18 mouse cellular contexts compared by ENCODE assay signal in the genomic region with DNA sequence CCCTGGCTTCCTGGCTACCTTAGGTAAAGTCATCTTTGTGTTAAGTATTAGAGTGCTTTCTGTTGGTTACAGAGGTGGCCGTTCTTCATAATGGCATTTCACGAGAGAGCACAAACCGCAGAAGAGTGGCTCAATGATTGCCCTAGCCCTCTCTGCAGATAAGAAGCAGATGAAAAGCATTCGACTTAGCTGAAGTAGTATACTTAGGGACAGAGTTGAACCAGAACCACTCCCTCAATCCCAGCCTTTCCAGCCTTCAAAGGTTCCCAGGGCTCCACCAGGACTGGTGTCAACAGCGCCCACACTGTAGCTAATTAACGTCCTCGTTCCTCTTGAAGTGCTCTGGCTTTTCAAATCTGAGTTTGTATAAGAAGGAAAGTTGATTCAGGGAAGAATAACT.
DNase-seq lines count a peak whose midpoint lies in the region; ATAC-seq and TF ChIP-seq lines count a peak whose summit lies in the region.
"Had no signal": no experiment of that assay in that cellular context is flagged by ENCODE, and none has a peak within 500 bp of the region (broad histone marks: within the 10 kb centered on the region; RNA-seq: fewer than 3 reads in every experiment).

No protein-coding gene starts in this region.

- H3K36me3 ChIP-seq in heart, embryonic 15.5 days = no peaks in the 10 kb centered on the region
- H3K36me3 ChIP-seq in heart, adult 2 months (ENCODE audit: control insufficient read depth, insufficient read depth, low read length) = no peaks in the 10 kb centered on the region
- H3K36me3 ChIP-seq in lung, embryonic 15.5 days = no peaks in the 10 kb centered on the region
- H3K36me3 ChIP-seq: embryonic facial prominence, embryonic 12.5 days; forebrain, embryonic 15.5 days; hindbrain, embryonic 12.5 days had no signal

- peak overlapping the region; percentile 31; the same call in 1 of the 2 replicates for H3K27ac ChIP-seq in heart, embryonic 15.5 days
- no peak overlapping the region for H3K27ac ChIP-seq in heart, adult 2 months
- H3K27ac ChIP-seq in lung, embryonic 15.5 days = no peak overlapping the region
- H3K27ac ChIP-seq: embryonic facial prominence, embryonic 12.5 days; forebrain, embryonic 15.5 days; hindbrain, embryonic 12.5 days had no signal

- no peak for TF ChIP-seq CTCF in heart, adult 2 months (IDR thresholded peaks at IDR 0.05)

- H3K4me2 ChIP-seq in heart, embryonic 15.5 days = no peak overlapping the region
- no peak overlapping the region for H3K4me2 ChIP-seq in lung, embryonic 15.5 days
- H3K4me2 ChIP-seq: embryonic facial prominence, embryonic 12.5 days; forebrain, embryonic 15.5 days; hindbrain, embryonic 12.5 days had no signal

- no peak for DNase-seq in heart, adult 2 months
- no peak for DNase-seq in lung, postnatal 14 days
- peak; percentile 6 for DNase-seq in lung, postnatal 10 days
- peak; percentile 15 to 51 for DNase-seq in lung, postnatal 4 days
- no peak for DNase-seq in thymus, postnatal 14 days
- DNase-seq: adrenal gland, adult 2 months; adrenal gland, postnatal 25 days; cerebellum, adult 2 months; cerebellum, postnatal 10 days; gastrocnemius, postnatal 10 days; heart, postnatal 36 days had no signal

- 34% methylated on average over 7 of the region's 7 CpGs for WGBS in heart, embryonic 15.5 days
- 77% methylated on average over 7 of the region's 7 CpGs for WGBS in heart, adult 2 months
- WGBS in lung, embryonic 15.5 days = 28% methylated on average over 7 of the region's 7 CpGs

- H3K9me3 ChIP-seq in heart, embryonic 15.5 days (replicated peaks) = no peaks in the 10 kb centered on the region
- H3K9me3 ChIP-seq in lung, embryonic 15.5 days = no peaks in the 10 kb centered on the region
- H3K9me3 ChIP-seq: embryonic facial prominence, embryonic 12.5 days; forebrain, embryonic 15.5 days; hindbrain, embryonic 12.5 days had no signal

- no peak for ATAC-seq in heart, embryonic 15.5 days (replicated peaks; ENCODE audit: insufficient number of reproducible peaks, insufficient read depth, low FRiP score, low read depth)
- peak; percentile 61; the same call in 1 of the 2 replicates for ATAC-seq in lung, embryonic 15.5 days (ENCODE audit: borderline replicate concordance, extremely low read depth, low FRiP score, low TSS enrichment)
- ATAC-seq: forebrain, embryonic 15.5 days; hindbrain, embryonic 16.5 days; inflammation-experienced regulatory T-cells, adult 6 months had no signal

- H3K4me1 ChIP-seq in heart, embryonic 15.5 days (replicated peaks) = peaks cover 50% of the 10 kb centered on the region
- H3K4me1 ChIP-seq in heart, adult 2 months (ENCODE audit: control insufficient read depth, insufficient read depth, low read length) = peaks cover 4% of the 10 kb centered on the region; the same call in 1 of the 2 replicates
- peaks cover 23% of the 10 kb centered on the region for H3K4me1 ChIP-seq in lung, embryonic 15.5 days

- TF ChIP-seq POLR2A in heart, adult 2 months (IDR thresholded peaks at IDR 0.05; ENCODE audit: insufficient read depth, low read depth, low read length) = no peak

- no peak overlapping the region for H3K4me3 ChIP-seq in heart, embryonic 15.5 days
- H3K4me3 ChIP-seq in heart, adult 2 months = no peak overlapping the region
- no peak overlapping the region for H3K4me3 ChIP-seq in lung, embryonic 15.5 days
- H3K4me3 ChIP-seq: embryonic facial prominence, embryonic 12.5 days; forebrain, embryonic 15.5 days; hindbrain, embryonic 12.5 days had no signal

- intact Hi-C loops in heart, adult 2 months (cut with DNase I) = no loop called here

- no peak for TF ChIP-seq EP300 in heart, adult 2 months (IDR thresholded peaks at IDR 0.05; ENCODE audit: insufficient read depth, low read depth, low read length)

- H3K9ac ChIP-seq in heart, embryonic 15.5 days = no peak overlapping the region
- no peak overlapping the region for H3K9ac ChIP-seq in heart, adult 2 months (ENCODE audit: low read depth, low read length)
- no peak overlapping the region for H3K9ac ChIP-seq in lung, embryonic 15.5 days
- H3K9ac ChIP-seq: embryonic facial prominence, embryonic 12.5 days; forebrain, embryonic 15.5 days; hindbrain, embryonic 12.5 days had no signal

- H3K79me2 ChIP-seq in heart, adult 2 months (replicated peaks; ENCODE audit: control insufficient read depth, insufficient read depth, low read length) = no peaks in the 10 kb centered on the region

- no peaks in the 10 kb centered on the region for H3K27me3 ChIP-seq in heart, embryonic 15.5 days
- H3K27me3 ChIP-seq in heart, adult 2 months (ENCODE audit: control insufficient read depth, insufficient read depth, low read length) = no peaks in the 10 kb centered on the region
- no peaks in the 10 kb centered on the region for H3K27me3 ChIP-seq in lung, embryonic 15.5 days
- H3K27me3 ChIP-seq: embryonic facial prominence, embryonic 12.5 days; forebrain, embryonic 15.5 days had no signal

Comparison
In these comparisons a context has a peak if more than half of its experiments do, and no peak if none do; other contexts are left out.
1. DNase-seq: peak in lung, postnatal 10 days (single experiment) and lung, postnatal 4 days (2 of 2); none in heart, adult 2 months (0 of 2), lung, postnatal 14 days (single experiment) and thymus, postnatal 14 days (single experiment).